Mouse (Mus musculus) heart, adult 11 months (tissue): Measurements from ENCODE around the gene Etv3.
A peak's percentile ranks its signal among the peaks of the same experiment; 100 is the strongest.

Source experiments
- DNase-seq: peaks from one replicate; pipeline ENCODE4 v3.0.0; 2022

The Etv3 gene

DNA sequence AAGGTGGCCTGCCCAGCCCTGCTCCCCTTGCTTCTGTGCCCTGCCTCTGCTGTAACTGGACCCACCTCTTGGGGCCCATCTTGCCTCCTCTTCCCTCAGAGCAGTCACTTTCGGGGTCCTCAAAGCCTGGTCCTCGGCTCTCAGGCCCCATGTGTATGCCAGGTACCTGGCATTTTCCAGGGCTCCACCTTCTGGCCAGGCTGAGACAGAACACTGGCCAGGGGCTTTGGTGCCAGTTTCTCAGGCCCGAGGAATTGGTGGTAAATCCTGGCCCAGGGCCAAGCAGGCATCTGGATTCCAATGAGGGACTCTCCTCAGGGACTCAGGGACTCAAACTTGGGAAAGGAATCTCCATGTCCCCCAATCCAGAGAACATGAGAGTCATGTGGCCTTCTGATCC, 34.9 kb downstream of the Etv3 start:
- DNase-seq = peak; percentile 81

GRCm38 (mm10) chr3:87561434-87561833, 36.2 kb downstream of the Etv3 start:
- peak; percentile 75 for DNase-seq

DNA sequence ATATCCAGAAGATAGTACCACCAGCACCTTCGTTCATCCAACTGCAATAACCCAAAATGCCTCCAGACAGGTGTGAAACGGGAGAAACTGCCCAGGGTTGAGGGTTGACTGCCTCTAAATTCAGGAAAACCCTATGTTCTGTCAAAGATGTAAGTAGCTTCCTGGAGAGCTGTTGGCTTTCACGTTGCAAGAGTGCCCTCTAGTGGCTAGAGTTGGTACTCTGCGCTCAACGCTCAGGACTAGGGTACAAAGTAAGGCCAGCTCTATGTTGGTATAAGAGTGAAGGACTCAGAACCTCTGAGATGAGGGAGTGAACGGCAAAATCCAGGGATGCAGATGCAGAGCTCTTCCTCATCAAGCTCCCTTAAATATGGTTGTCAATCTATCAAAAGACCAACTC, 37.2 kb downstream of the Etv3 start:
- peak; percentile 96 for DNase-seq

GRCm38 (mm10) chr3:87563466-87563865, 38.3 kb downstream of the Etv3 start:
- peak; percentile 67 for DNase-seq

DNA sequence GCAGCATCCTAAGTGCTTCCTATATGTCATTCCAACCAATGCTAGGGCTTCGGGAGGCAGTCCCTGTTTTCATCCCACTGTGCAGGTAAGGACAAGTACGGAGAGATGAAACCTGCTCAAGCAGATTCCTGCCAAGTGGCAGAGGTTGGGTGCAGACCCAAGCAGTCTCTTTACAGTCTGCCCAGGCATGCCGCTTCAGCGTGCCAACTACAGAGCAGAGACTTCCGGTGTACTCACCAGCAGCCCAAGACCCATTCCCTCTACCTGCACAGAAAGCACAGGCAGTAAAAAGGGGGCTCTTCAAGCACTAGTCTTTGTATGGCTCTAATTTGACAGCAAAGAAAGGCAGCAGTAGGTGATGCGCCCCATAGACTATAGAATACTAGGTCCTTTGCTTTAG, 40.4 kb downstream of the Etv3 start:
- no peak for DNase-seq

GRCm38 (mm10) chr3:87566066-87566465, 40.9 kb downstream of the Etv3 start:
- DNase-seq = peak; percentile 99

- DNase-seq = peak; percentile 53
Measured at GRCm38 (mm10) chr3:87567497-87567896, 42.3 kb downstream of the Etv3 start.

DNA sequence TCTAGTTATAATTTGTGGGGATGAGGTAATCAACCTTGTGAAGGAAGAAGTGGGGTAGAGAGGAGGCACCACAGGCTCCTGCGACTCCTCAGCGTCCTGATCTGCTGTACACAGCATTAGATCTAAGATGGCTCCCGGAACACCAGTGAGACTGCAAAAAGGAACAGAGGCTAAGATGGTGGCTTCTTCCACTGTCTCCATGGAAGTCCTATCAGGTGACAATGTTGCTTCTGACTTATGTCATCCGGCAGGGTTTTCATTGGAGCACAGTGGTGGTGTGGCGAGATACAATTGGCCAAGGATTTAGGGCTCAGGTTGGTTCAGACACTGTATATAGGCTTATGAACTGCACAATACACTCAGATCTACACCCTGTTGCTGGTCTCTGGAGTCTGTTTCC, 43.5 kb downstream of the Etv3 start:
- DNase-seq = peak; percentile 71

- peak; percentile 43 for DNase-seq
Measured at GRCm38 (mm10) chr3:87575766-87576165, 50.6 kb downstream of the Etv3 start.

GRCm38 (mm10) chr3:87582259-87582658, 57.1 kb downstream of the Etv3 start:
- DNase-seq = peak; percentile 53
